Mouse (Mus musculus): Measurements from ENCODE around the gene Cpeb3.
"Not testable (repeated sequence)": the region's sequence is repeated elsewhere in the genome, so short reads cannot be mapped to it uniquely, and the experiment has no call there.

The Cpeb3 gene

GRCm38 (mm10) chr19:37207303-37208175 is 862 bp downstream of the Cpeb3 start, which contains the start of gene March5:
March5 (plus strand) TSS chr19:37207543.
- peak; percentile 77 for DNase-seq (ENCODE audit: low read depth, low spot score)

- no peak for DNase-seq (ENCODE audit: low read depth, low spot score)
Measured at GRCm38 (mm10) chr19:37206641-37207302, 1.6 kb downstream of the Cpeb3 start.

- DNase-seq (ENCODE audit: low read depth, low spot score): not testable (repeated sequence)
Measured at GRCm38 (mm10) chr19:37205155-37205554, 3.2 kb downstream of the Cpeb3 start.

- DNase-seq (ENCODE audit: low read depth, low spot score): no peak
Measured at GRCm38 (mm10) chr19:37203371-37203770, 5.0 kb downstream of the Cpeb3 start.

- no peak for DNase-seq (ENCODE audit: low read depth, low spot score)
Measured at GRCm38 (mm10) chr19:37199889-37200288, 8.5 kb downstream of the Cpeb3 start.

GRCm38 (mm10) chr19:37198165-37198880 is 10.1 kb downstream of the Cpeb3 start:
- DNase-seq (ENCODE audit: low read depth, low spot score): no peak

- no peak for DNase-seq (ENCODE audit: low read depth, low spot score)
Measured at GRCm38 (mm10) chr19:37192475-37193058, 15.8 kb downstream of the Cpeb3 start.

GRCm38 (mm10) chr19:37188366-37188948 is 19.9 kb downstream of the Cpeb3 start:
- DNase-seq (ENCODE audit: low read depth, low spot score): no peak

- peak; percentile 85 for DNase-seq (ENCODE audit: low read depth, low spot score)
Measured at GRCm38 (mm10) chr19:37177819-37178708, 30.3 kb downstream of the Cpeb3 start.

GRCm38 (mm10) chr19:37176879-37177462 is 31.4 kb downstream of the Cpeb3 start:
- DNase-seq (ENCODE audit: low read depth, low spot score): no peak

GRCm38 (mm10) chr19:37175919-37176318 is 32.5 kb downstream of the Cpeb3 start:
- DNase-seq (ENCODE audit: low read depth, low spot score): peak; percentile 91

GRCm38 (mm10) chr19:37175436-37175805 is 33.0 kb downstream of the Cpeb3 start:
- no peak for DNase-seq (ENCODE audit: low read depth, low spot score)

- DNase-seq (ENCODE audit: low read depth, low spot score): peak; percentile 83
Measured at GRCm38 (mm10) chr19:37174716-37175435, 33.5 kb downstream of the Cpeb3 start.

GRCm38 (mm10) chr19:37174116-37174715 is 34.2 kb downstream of the Cpeb3 start:
- DNase-seq (ENCODE audit: low read depth, low spot score): no peak

GRCm38 (mm10) chr19:37173331-37174115 is 34.9 kb downstream of the Cpeb3 start:
- no peak for DNase-seq (ENCODE audit: low read depth, low spot score)

GRCm38 (mm10) chr19:37172566-37173130 is 35.8 kb downstream of the Cpeb3 start:
- no peak for DNase-seq (ENCODE audit: low read depth, low spot score)

- DNase-seq (ENCODE audit: low read depth, low spot score): no peak
Measured at GRCm38 (mm10) chr19:37172096-37172495, 36.3 kb downstream of the Cpeb3 start.
